Mouse (Mus musculus): Measurements from ENCODE around the gene Smim26. TPM values are rescaled to one million over a fixed set of nuclear protein-coding genes. Genes with fewer than 3 reads are reported as not detected.

The Smim26 gene
- total and polyA plus RNA-seq, 3 experiments: 25.4 to 95.7 (median 92.0) TPM

GRCm38 (mm10) chr2:144599831-144600687, 6.2 kb downstream of the Smim26 start, which contains the start of gene Dtd1:
Gene Dtd1 (plus strand): TSS chr2:144599897.
- no peaks in the 10 kb centered on the region for H3K36me3 ChIP-seq (ENCODE audit: control insufficient read depth, insufficient read depth, low read length)
- intact Hi-C loops (cut with DNase I): no loop called here
- H3K4me3 ChIP-seq: peak within 1 kb of the TSS; percentile 52
- no peaks in the 10 kb centered on the region for H3K4me1 ChIP-seq (ENCODE audit: control insufficient read depth, insufficient read depth, low read length)
- 1% methylated on average over 50 of the region's 50 CpGs for WGBS
- peak; percentile 91 to 92 for DNase-seq
- no peaks in the 10 kb centered on the region for H3K27me3 ChIP-seq (ENCODE audit: control insufficient read depth, insufficient read depth, low read length)
- H3K27ac ChIP-seq: peak within 1 kb of the TSS; percentile 82
- H3K9ac ChIP-seq (ENCODE audit: low read depth, low read length): peak within 1 kb of the TSS; percentile 95
- TF ChIP-seq POLR2A (IDR thresholded peaks at IDR 0.05; ENCODE audit: insufficient read depth, low read depth, low read length) (peak; percentile 64), CTCF (IDR thresholded peaks at IDR 0.05) (peak; percentile 97; the same call in 1 of the 2 replicates), EP300 (IDR thresholded peaks at IDR 0.05; ENCODE audit: insufficient read depth, low read depth, low read length) (no peak)
- H3K79me2 ChIP-seq (replicated peaks; ENCODE audit: control insufficient read depth, insufficient read depth, low read length): no peaks in the 10 kb centered on the region

- no peak for DNase-seq
- intact Hi-C loops (cut with DNase I): no loop called here
- Histone ChIP-seq H3K27ac (no peak overlapping the region), H3K4me1 (ENCODE audit: control insufficient read depth, insufficient read depth, low read length) (no peaks in the 10 kb centered on the region), H3K4me3 (no peak overlapping the region), H3K9ac (ENCODE audit: low read depth, low read length) (no peak overlapping the region), H3K79me2 (replicated peaks; ENCODE audit: control insufficient read depth, insufficient read depth, low read length) (no peaks in the 10 kb centered on the region), H3K36me3 (ENCODE audit: control insufficient read depth, insufficient read depth, low read length) (no peaks in the 10 kb centered on the region), H3K27me3 (ENCODE audit: control insufficient read depth, insufficient read depth, low read length) (no peaks in the 10 kb centered on the region)
- 93% methylated on average over 1 of the region's 1 CpGs for WGBS
- TF ChIP-seq EP300 (IDR thresholded peaks at IDR 0.05; ENCODE audit: insufficient read depth, low read depth, low read length) (no peak), CTCF (IDR thresholded peaks at IDR 0.05) (no peak), POLR2A (IDR thresholded peaks at IDR 0.05; ENCODE audit: insufficient read depth, low read depth, low read length) (no peak)
These were observed 7.7 kb downstream of the Smim26 start for GRCm38 (mm10) chr2:144601576-144601975.

GRCm38 (mm10) chr2:144613956-144614355, 20.1 kb downstream of the Smim26 start:
- Histone ChIP-seq H3K9ac (ENCODE audit: low read depth, low read length) (no peak overlapping the region), H3K36me3 (ENCODE audit: control insufficient read depth, insufficient read depth, low read length) (no peaks in the 10 kb centered on the region), H3K27me3 (ENCODE audit: control insufficient read depth, insufficient read depth, low read length) (no peaks in the 10 kb centered on the region), H3K4me3 (no peak overlapping the region), H3K27ac (no peak overlapping the region), H3K79me2 (replicated peaks; ENCODE audit: control insufficient read depth, insufficient read depth, low read length) (no peaks in the 10 kb centered on the region), H3K4me1 (ENCODE audit: control insufficient read depth, insufficient read depth, low read length) (no peaks in the 10 kb centered on the region)
- 88% methylated on average over 6 of the region's 6 CpGs for WGBS
- DNase-seq: no peak
- intact Hi-C loops (cut with DNase I): no loop called here
- TF ChIP-seq EP300 (IDR thresholded peaks at IDR 0.05; ENCODE audit: insufficient read depth, low read depth, low read length) (no peak), CTCF (IDR thresholded peaks at IDR 0.05) (no peak), POLR2A (IDR thresholded peaks at IDR 0.05; ENCODE audit: insufficient read depth, low read depth, low read length) (no peak)

GRCm38 (mm10) chr2:144617074-144617874, 23.4 kb downstream of the Smim26 start:
- TF ChIP-seq POLR2A (IDR thresholded peaks at IDR 0.05; ENCODE audit: insufficient read depth, low read depth, low read length): no peak
- no peak for TF ChIP-seq EP300 (IDR thresholded peaks at IDR 0.05; ENCODE audit: insufficient read depth, low read depth, low read length)
- TF ChIP-seq CTCF (IDR thresholded peaks at IDR 0.05): no peak
- no peak overlapping the region for H3K4me3 ChIP-seq
- no peak overlapping the region for H3K27ac ChIP-seq
- intact Hi-C loops (cut with DNase I): no loop called here
- no peaks in the 10 kb centered on the region for H3K27me3 ChIP-seq (ENCODE audit: control insufficient read depth, insufficient read depth, low read length)
- no peaks in the 10 kb centered on the region for H3K79me2 ChIP-seq (replicated peaks; ENCODE audit: control insufficient read depth, insufficient read depth, low read length)
- DNase-seq: no peak
- no peaks in the 10 kb centered on the region for H3K4me1 ChIP-seq (ENCODE audit: control insufficient read depth, insufficient read depth, low read length)
- 67% methylated on average over 16 of the region's 16 CpGs for WGBS
- no peaks in the 10 kb centered on the region for H3K36me3 ChIP-seq (ENCODE audit: control insufficient read depth, insufficient read depth, low read length)
- H3K9ac ChIP-seq (ENCODE audit: low read depth, low read length): no peak overlapping the region

GRCm38 (mm10) chr2:144621491-144621890, 27.6 kb downstream of the Smim26 start:
- no peak overlapping the region for H3K9ac ChIP-seq (ENCODE audit: low read depth, low read length)
- TF ChIP-seq POLR2A (IDR thresholded peaks at IDR 0.05; ENCODE audit: insufficient read depth, low read depth, low read length) (no peak), EP300 (IDR thresholded peaks at IDR 0.05; ENCODE audit: insufficient read depth, low read depth, low read length) (no peak), CTCF (IDR thresholded peaks at IDR 0.05) (no peak)
- no peak for DNase-seq
- H3K4me1 ChIP-seq (ENCODE audit: control insufficient read depth, insufficient read depth, low read length): no peaks in the 10 kb centered on the region
- H3K4me3 ChIP-seq: no peak overlapping the region
- intact Hi-C loops (cut with DNase I): no loop called here
- WGBS: 84% methylated on average over 6 of the region's 6 CpGs
- no peaks in the 10 kb centered on the region for H3K79me2 ChIP-seq (replicated peaks; ENCODE audit: control insufficient read depth, insufficient read depth, low read length)
- no peak overlapping the region for H3K27ac ChIP-seq
- no peaks in the 10 kb centered on the region for H3K27me3 ChIP-seq (ENCODE audit: control insufficient read depth, insufficient read depth, low read length)
- H3K36me3 ChIP-seq (ENCODE audit: control insufficient read depth, insufficient read depth, low read length): no peaks in the 10 kb centered on the region
